Mouse (Mus musculus): ENCODE measurements around the gene Gnas.

Gnas gene

DNA sequence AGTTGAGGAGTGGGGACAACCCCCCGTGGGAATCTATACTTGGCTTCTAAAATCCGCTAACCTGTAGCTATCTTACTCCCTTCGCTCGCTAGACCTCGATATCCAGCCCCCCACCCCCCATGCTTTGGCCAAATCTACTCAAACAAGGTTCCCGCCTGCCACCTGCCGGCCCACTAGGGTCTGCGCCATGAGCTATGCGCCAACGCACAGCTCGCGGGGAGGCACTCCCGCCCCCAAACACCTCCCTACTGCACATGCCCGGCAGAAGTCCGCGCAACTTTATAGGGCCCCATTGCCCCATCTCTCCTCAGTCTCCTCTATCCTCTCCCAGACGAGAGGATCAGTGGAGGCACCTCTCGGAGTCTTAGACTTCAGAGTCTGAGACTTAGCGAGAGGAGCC lies at the start of gene Gnas:
Gene Gnas, plus strand, starts transcription at position 310 of the 400 bp plus-strand sequence.
- DNase-seq, result no peak

DNA sequence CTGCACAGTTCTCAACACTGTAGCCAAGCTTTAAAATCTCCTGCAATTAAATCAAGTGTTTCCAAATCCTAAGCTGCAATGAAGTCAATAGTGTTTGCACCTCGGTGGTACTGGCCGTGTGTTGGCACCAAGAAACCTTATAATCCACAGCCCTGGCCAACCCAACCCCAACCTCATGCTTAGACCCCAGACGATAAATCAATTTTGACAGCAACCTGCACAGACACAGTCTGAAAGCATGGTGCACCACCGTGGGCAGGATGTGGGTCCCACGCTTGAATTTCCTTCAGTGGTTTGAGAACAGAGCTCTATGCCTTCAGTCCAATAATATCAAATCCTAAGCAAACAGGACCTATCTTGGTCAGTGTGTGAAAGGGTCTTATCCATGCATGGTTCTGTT lies 41.7 kb upstream of the Gnas start:
- DNase-seq, result no peak

DNA sequence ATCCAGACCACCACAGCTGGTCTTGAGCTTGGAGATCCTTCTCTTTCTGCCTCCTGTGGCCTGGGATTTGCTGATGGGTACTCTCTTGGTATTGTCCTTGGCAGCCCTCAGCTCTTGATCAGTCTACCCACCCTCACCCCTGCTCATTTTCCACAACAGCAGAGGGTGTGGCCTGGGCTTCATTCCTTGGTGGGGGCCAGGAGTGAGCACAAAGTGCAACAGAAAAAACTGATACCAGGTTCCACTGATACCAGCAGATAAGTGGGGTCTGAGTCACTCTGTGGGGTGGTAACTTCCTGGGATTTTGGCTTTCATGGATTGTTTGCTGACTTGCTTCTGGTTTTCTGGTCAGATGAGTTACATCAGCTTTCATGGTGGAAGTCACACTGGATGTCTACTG lies 32.2 kb upstream of the Gnas start:
- DNase-seq, result no peak

DNA sequence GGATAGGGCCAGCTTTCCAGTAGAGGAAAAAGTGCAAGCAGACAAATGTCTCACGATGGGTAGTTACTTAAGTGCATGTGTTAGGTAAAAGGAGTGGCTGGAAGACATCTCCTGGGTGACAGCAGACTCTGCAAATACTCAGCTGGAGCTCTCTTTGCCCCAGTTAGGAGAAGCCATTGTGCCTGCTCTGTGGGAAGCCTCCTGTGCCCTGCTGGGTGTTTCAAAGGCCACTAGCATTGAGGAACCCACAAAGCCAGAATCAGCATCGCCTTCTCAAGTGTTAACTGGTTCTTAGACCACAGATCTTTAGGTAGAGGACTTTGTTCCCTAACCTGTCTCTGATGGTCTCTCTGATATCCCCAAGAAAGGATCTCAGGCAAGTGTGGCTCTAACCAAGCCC lies 26.8 kb upstream of the Gnas start:
- no peak for DNase-seq

DNA sequence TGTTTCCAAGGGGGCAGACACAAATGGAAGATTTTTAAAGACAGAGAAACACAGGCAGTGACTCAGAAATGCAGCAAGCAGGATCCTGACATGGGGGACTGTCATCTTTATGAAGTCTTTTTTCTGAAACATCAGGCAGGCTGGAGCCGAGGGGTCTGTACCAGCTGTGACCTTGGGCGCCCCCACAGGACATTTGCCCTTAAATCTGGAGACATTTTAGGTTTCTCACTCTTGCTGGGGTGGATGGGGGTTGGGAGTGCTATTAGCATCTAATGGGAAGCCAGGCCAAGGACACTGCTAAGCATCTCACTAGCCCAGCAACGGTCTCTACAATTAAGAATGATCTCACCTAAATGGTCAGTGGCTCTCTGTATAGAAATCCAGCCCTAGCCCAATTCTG lies 24.1 kb upstream of the Gnas start:
- DNase-seq, result no peak

DNA sequence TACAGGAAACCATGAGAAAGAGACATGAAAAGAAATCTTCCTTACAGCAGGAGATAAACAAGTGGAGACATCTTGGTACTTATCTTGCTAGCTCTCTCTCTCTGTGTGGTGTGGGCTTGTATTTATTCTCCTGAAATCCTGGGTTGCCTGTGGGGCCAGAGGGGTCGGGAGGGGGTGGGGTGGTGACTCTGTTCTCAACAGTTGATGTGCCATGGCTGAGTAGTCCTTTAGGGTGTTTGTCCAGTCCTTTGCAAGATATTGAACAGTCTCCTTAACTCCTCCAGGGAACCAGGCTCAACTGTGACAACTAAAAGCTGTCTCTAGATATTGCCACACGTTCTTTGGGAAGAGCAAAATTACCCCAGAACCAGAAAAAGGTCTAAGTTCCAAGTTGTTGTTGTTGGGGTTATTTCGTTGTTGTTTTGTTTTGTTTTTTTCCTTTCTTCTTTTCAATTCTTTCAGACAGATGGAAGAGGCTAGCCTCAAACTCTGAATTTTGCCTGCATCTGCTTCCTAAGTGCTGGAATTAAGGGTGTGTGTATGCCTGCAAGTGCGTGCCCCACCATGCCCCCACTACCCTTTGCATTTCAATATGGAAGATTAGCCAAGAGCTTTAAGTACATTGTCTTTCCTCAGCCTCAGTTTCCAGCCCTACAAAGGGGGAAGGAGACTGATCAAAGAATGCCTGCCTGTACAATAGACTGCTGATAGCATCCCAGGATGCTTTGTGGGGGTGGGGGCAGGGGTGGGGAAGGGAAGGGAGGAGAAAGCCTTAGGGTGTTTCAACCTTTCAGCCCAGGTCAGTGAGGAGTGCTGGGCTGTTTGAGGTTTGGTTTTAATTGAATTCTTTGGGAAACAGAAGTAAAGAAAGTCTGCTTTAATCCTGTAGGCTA lies 23.0 kb upstream of the Gnas start:
- DNase-seq, result no peak

DNA sequence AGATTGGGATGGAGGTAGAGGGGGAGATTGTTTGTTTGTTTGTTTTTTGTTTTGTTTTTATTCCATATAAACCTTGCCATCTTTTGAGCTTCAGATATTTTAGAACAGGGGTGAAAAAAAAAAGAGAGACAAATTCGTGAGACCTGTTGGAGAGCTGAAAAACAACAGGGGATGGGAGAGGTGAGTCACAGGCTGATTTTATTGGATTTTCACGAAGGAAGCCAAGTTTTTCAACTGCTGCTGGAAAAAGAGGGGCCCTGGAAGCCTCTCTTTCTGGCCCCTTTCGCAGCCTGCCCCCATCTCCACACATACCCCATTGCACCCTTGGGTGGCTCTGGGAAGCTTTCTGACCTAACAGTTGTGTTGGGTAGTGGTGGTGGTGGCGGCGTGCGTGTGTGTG lies 22.3 kb upstream of the Gnas start:
- no peak for DNase-seq

DNA sequence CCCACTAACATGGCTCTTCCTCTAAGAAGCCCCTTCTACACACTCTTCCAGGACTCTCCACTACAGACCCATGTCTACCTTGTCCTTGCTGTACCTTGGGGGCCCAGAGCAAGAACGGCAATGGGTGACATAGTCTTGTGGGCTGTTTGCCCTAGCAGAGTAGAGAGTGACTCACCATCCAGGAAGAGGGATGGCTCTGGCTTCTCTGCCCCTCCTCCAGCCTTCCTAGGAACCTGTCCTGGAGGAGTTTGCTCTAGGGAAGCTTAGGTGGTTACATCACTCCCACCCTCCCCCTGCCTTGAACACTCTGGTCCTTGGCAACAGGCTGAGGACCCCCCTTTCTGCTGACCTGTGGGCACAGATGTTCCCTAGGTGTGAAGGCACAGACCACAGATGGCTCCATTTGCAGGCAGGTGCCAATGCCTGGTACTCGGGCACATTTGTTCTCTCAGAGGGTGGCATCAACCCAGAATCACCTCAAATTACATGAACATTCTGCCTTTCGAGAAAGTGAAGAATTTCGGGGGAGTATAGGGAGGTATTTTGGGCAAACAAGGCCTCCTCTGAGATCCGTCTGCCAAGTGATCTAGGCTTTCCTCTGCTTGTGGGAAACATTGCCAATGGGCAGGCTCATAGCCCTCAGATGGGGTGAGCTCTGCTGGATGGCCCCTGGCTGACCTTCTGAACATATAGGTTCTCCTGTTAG lies 20.9 kb upstream of the Gnas start:
- DNase-seq, result no peak

DNA sequence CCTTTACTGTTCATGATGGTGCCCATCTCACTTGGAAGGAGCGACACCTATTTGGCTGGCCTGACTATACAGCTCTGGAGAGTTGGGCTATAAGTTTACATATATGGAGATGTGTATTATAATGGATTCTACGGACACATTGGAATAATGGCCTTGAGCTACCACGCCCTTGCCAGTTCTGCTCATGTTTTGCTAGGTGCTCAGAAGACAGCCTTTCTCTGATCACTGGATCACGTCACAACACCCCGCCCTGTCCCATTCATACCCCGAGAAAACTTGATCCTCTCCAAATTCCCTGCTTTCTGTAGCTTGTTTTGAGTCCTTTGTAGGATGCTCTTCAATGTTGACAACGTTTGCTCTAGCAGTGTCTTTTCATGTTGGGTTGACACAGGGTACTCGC lies 19.9 kb upstream of the Gnas start:
- DNase-seq, result no peak

DNA sequence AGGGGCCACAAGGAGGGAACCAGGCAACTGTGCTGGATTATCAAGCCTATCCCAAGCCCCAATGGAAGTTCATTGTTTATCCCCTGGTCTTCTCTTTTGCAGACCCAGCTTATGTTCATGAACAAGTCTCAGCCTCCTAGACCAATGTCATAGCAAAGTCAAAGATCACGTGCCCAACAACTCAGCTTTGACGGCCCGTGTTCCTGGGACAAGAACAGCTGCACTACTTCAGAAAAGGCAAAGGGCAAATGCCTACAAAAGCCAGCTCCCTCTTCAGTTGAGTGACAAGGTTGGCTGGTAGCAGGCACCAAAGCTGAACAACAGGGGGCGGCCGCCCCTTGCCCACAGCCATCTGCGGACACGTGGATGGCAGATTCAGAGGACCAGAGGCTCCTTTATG lies 13.7 kb upstream of the Gnas start:
- no peak for DNase-seq

DNA sequence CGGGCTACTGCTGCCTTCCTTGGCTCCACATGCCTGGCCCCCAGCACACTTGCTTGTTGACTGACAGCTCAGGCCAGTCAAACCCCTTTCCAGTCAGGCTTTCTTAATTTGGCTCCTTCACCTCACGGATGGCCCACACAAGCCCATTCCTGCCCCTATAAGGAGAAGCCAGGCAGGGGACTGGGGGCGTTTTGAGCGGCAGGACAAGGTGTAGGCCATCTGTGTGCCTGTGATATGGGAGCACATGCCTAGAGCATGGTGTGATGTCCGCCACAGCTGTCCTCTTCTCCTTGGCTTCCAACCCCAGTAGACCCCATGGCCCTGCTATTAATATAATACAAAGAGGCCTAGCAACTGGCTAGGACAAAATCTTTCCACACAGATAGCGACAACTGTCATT lies 12.7 kb upstream of the Gnas start:
- DNase-seq, result no peak

DNA sequence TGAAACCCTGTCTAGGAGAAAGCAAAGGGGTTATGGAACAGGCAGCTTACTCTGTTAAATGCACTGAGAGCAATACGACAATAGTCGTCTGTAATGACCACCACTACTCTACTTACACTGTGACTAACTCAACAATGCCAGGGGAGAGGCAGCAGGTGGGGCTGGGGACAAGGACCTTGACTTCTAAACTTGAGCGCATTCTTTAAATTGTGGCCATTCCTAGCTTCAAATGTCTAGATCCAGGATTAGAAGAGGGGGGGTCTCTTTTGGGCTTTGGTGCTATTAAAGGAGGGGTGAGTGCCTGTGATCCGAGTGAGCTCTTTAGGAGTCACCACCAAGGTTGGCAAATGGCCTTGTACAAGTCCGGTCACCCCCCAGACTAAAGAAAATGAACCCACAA lies 11.0 kb upstream of the Gnas start:
- no peak for DNase-seq

DNA sequence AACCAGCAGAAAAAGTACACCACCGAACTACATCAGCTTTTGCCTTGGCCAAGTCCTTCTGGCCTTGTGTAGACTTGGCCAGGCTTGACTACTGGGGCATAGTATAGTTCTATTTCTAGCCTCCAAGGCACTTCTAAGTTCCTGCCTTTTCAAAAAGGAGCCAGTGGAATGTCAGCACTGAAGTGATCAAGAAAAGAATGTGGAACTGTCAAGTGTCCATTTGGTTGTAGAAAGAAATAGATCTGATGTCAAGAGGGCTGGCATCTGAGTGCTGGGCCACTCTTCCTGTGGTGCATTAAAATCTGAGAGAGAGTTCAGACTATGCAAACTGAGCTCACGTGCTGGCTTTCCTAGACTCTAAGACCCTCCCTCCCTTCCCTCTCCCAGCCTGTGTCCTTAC lies 10.2 kb upstream of the Gnas start:
- no peak for DNase-seq

DNA sequence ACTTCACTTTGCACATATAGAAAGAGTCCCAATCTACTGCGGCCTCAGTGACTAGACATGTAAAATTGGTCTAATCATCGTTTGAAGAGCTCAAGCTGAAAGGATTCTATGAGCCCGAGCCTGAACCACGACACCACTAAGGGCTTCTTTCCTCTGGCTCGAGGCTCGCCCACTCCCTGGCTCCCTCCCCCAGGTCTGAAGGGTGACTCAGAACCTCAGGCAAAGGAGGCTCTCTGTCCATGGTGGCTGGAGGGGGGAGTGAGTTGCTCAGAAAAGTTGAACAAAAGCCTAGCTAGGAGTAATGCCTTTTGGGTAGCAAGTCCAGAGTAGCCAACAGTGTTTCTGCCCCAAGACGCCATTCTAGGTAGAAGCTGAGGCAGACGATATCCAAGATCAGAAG lies 4.3 kb upstream of the Gnas start:
- DNase-seq, result no peak

DNA sequence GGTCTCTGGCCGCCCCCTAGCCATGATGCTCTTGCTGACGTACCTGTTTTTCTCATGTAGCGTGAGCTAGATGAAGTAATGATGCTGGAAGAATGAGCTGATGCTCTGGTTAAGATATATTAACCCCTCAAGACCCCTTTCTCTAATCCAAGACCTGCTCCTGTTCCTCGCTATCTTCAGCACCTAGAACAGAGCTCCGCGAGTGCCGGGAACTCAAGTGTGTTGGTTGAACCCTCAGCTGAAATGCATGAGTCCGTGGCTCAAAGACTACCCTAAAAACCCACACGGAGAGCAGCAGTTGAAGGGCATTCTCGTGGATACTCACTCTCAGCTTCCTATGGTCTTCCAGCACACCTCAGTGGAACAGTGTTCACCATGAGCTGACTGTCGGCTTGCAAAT lies 779 bp upstream of the Gnas start:
- no peak for DNase-seq

DNA sequence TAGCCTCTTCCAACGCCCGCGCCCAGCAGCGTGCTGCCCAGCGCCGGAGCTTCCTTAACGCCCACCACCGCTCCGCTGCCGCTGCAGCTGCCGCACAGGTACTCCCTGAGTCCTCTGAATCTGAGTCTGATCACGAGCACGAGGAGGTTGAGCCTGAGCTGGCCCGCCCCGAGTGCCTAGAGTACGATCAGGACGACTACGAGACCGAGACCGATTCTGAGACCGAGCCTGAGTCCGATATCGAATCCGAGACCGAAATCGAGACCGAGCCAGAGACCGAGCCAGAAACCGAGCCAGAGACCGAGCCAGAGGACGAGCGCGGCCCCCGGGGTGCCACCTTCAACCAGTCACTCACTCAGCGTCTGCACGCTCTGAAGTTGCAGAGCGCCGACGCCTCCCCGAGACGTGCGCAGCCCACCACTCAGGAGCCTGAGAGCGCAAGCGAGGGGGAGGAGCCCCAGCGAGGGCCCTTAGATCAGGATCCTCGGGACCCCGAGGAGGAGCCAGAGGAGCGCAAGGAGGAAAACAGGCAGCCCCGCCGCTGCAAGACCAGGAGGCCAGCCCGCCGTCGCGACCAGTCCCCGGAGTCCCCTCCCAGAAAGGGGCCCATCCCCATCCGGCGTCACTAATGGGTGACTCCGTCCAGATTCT lies 812 bp downstream of the Gnas start:
- no peak for DNase-seq

DNA sequence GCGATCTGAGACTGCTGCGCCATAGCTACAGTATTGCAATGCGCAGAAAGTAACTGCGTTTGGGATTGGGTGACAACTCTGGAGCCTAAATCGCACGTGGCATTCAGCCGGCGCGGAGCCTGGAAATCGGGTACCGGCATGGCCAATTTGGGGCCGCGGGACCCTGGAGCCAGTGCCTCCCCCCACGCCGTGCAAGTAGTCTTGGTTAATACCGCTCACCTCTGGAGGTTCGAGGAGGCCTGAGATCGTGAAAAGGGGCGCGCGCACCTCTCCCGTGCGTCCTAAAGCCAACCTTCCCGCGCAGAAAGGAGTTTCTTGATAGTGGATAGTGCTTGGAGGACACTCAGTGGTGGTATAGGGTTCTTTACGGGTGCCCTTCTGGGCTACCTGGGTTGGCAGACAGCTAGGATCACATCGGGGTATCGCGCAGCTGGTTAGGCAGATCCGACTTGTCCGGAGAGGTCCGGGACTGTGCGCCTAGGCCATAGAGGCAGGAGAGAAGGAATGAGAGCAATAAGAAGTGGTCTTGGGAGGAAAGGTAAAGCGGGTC lies 1.9 kb downstream of the Gnas start:
- no peak for DNase-seq

DNA sequence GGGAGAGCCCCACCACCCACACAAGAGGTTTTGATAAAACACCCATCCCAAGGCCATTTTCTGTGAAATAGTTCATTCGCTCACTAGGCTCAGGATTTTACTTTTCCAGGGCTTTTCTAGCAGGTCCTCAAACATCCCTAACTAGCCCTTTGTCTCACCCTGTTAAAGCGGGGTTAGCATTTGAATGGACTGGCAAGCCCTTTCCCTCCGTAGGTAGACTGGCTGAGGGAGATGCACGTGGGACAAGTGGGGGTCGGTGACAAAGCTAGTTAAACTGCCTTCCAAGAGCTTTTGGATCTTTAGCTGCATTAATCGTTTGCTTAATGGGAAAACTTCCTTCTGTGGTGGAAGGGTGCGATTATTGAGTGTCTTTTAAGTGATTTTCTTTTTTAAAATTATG lies 3.8 kb downstream of the Gnas start:
- no peak for DNase-seq

DNA sequence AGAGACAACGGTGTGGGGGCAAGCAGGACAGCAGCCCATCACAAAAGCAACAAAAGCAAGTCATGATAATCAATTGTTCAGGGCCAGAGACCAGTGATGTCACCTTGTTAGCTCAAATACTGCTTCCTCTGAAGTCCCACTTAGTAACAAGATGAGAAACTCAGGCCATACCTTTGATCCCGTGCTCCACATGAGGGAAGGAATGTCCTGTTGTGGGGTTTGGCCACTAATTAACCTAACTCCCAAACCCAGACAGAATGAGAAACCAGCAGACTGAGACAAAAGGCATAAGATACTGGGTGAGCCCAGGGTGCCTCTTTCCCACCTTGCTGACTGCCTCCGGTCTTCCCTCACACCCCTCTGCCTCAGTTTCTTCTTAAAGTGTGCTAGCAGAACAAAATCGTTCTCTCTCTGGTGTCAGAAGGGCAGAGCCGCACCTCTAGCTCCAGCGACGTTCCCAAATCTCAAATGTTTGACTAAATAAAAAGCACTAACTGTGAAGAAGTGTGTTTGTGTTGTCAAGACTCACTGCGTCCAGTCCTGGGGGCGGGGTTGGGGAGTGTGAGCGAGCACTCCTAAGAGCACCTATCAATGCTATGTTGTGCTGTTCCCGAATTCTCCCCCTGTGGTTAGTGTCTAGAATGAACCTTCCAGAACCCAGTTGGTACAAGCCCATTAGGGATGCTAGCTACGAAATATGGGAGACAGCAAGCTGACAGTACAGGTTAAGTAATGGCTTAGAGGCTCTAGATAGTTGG lies 4.7 kb downstream of the Gnas start:
- no peak for DNase-seq

DNA sequence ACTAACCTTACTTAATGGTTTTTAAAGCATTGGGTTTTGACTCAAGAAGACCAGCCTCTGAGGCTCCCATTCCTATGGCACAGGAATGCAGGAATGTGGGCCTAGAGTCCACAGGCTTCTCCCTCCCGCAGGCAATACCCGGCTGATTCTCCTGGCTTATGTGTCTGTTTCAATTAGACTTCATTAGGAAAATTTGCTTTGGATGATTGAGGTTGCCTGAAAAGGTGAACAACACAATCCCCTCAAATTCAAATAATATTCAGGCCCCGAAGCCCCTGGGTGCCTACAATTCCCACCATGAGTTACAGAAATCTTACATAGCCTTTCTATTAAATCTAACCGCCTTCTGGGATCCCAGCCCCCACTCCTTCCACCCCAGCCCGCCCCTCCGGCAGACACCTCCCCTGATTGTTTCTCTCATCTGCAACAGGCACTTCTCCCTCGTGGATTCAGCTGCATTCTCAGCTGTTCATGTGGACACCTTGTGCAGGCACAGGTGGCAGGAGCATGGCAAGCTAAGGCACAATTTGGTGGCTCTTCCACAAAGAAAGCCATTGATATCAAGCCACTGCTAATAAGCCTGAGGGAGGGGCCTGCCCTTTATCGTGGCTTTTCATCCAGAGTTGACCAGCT lies 7.0 kb downstream of the Gnas start:
- no peak for DNase-seq

DNA sequence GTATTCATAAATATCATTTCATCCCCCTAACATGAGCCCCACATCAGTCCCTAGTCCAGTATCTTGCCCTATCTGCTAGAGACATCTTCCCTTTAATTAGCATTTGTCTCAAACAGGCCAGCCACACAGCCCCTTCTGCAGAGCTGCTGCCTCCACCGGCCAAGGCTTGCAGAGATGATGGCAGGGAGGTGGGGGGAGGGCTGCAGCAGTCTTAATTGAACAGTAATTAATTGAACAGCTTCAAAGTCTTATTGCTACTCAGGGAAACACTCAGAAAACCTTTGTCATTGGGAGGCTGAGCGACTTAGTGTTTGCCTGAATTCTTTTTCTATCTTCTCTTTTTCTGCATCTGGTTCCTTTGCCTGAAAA lies 7.5 kb downstream of the Gnas start:
- DNase-seq, result no peak

DNA sequence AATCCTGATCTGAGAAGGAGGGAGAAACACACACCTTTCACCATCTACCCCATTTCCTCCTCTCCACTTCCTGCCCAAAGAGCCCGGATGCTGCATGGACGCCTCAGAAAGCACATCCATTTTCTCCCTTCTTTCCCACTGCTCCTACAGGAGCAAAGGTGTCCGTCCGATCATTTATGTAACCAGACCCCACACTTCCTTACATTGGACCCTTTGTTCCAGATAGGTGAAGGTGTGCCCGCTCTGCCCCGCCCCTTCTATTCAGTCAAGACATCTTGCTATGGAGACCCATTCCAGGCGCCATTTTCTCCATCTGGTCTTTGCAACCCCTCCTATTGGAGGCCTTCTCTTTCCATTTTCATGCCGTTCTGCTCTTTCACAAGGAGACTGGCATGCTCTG lies 10.3 kb downstream of the Gnas start:
- no peak for DNase-seq
